Mouse (Mus musculus) intestine, embryonic 15.5 days (tissue): ENCODE results near the gene Parvb. TPM values are rescaled to one million over a fixed set of nuclear protein-coding genes. Genes with fewer than 3 reads are reported as not detected.

ENCODE experiments used
- ATAC-seq: fragments of 200-750 bp; cut with Nextera tagmentation; 2 replicates; pipeline ENCODE4 v1.8.0; 2017; ENCODE audit warnings: moderate TSS enrichment, moderate library complexity
- H3K27ac ChIP-seq: fragments of 300-500 bp; sonication (generic); 2 replicates; pipeline ENCODE4 v1.5.1; 2015; ENCODE audit warnings: mild to moderate bottlenecking, inconsistent platforms
- H3K27me3 ChIP-seq: fragments of 300-500 bp; sonication (generic); replicated peaks from 2 replicates; pipeline ENCODE4 v1.6.1; 2015; ENCODE audit warnings: inconsistent platforms
- H3K36me3 ChIP-seq: fragments of 300-500 bp; sonication (generic); 2 replicates; pipeline ENCODE4 v1.6.1; 2015; ENCODE audit warnings: inconsistent platforms
- H3K4me1 ChIP-seq: fragments of 300-500 bp; sonication (generic); replicated peaks from 2 replicates; pipeline ENCODE4 v1.6.1; 2015; ENCODE audit warnings: inconsistent platforms
- H3K4me2 ChIP-seq: fragments of 300-500 bp; sonication (generic); replicated peaks from 2 replicates; pipeline ENCODE4 v1.6.1; 2015; ENCODE audit warnings: mild to moderate bottlenecking, inconsistent platforms
- H3K4me3 ChIP-seq: fragments of 300-500 bp; sonication (generic); replicated peaks from 2 replicates; pipeline ENCODE4 v1.5.1; 2015; ENCODE audit warnings: inconsistent platforms
- H3K9ac ChIP-seq: fragments of 300-500 bp; sonication (generic); 2 replicates; pipeline ENCODE4 v1.6.1; 2015; ENCODE audit warnings: inconsistent platforms
- H3K9me3 ChIP-seq: fragments of 300-500 bp; sonication (generic); 2 replicates; pipeline ENCODE4 v1.6.1; 2016; ENCODE audit warnings: inconsistent platforms
- WGBS: fragments of 180-500 bp; shearing (Covaris S2); methylation state at CpG from one replicate; pipeline ENCODE4 v1.1.7; 2015; 5-methylcytosine and 5-hydroxymethylcytosine counted together
- polyA plus RNA-seq: library from polyadenylated mRNA; unstranded; fragments of >200 nt; fragmentation: Nextera tagmentation; extraction: Ambion mirVana; gene quantifications from 2 replicates; pipeline ENCODE4 v1.2.1, GENCODE M21; 2015

Parvb gene
- polyA plus RNA-seq, 1 experiment from 2014 or later, result 3.9 TPM

DNA sequence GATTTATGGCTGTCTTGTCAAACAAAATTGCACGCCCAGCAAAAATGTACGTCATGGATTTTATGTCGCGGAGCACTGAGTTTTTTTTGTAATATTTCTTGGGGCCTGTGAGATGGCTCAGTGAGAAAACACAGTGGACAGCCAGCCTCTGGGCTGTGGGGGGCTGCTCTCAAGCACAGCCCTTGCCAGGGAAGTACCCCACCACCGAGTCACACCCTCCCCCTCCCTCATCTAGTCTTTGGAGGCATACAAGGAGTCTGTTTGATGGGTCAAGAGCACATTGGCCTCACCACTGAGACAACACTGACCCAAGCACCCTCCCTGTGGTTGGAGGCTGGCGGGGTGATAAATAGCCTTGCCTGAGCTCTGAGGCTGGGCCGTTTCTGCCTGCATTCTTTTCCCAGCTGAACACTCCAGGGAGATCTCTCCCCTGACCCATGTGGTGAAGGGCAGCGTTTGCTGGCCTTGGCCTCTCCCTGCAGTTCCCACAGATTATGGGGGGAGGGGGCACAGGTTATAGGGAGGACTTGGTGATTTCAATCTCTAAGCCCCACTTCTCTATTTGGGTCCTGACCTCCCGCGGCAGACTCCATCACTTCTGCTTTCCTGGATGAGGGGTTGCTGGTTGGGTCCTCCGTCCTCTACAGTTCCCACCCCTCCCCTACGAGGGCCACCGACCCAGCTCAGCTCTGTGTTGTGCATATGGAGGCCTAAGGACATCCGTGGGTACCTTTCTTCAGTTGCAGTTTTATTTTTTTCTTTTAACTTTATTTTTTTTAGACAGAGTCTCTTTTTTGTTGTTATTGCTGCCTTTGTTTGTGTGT, 118.3 kb downstream of the Parvb start:
- Histone ChIP-seq H3K4me3 (no peak overlapping the region), H3K4me1 (0 out of 2 replicates have a peak, but pooled peaks cover 5% of the 10 kb centered on the region), H3K9ac (no peak overlapping the region), H3K4me2 (no peak overlapping the region), H3K27ac (no peak overlapping the region), H3K27me3 (no peaks in the 10 kb centered on the region), H3K36me3 (no peaks in the 10 kb centered on the region), H3K9me3 (no peaks in the 10 kb centered on the region)
- no peak for ATAC-seq
- WGBS, result 38% methylated on average over 14 of the region's 14 CpGs

DNA sequence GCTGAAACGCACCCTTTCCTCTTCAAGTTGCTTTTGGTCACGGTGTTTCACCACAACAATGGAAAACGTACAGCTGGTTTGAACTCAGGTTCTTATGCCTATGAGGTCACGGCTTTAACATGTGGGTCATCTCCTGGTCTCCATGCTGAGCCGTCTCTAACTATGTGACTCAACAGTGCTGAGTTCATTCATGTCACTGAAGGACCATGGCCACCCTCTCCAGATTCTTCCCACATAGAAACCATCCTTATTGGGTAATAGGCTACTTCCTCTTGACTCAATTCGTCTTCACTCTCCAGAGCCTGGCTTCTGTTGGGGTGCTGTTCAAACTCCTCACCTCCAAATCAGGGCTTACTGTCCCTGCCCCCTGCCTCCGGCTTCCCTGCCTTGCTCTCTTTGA, 119.5 kb downstream of the Parvb start:
- H3K9me3 ChIP-seq, result no peaks in the 10 kb centered on the region
- no peak overlapping the region for H3K4me3 ChIP-seq
- no peak overlapping the region for H3K4me2 ChIP-seq
- no peak overlapping the region for H3K27ac ChIP-seq
- 0 out of 2 replicates have a peak, but pooled peaks cover 5% of the 10 kb centered on the region for H3K4me1 ChIP-seq
- H3K27me3 ChIP-seq, result no peaks in the 10 kb centered on the region
- H3K9ac ChIP-seq, result no peak overlapping the region
- WGBS, result 89% methylated on average over 7 of the region's 7 CpGs
- no peaks in the 10 kb centered on the region for H3K36me3 ChIP-seq
- no peak for ATAC-seq

DNA sequence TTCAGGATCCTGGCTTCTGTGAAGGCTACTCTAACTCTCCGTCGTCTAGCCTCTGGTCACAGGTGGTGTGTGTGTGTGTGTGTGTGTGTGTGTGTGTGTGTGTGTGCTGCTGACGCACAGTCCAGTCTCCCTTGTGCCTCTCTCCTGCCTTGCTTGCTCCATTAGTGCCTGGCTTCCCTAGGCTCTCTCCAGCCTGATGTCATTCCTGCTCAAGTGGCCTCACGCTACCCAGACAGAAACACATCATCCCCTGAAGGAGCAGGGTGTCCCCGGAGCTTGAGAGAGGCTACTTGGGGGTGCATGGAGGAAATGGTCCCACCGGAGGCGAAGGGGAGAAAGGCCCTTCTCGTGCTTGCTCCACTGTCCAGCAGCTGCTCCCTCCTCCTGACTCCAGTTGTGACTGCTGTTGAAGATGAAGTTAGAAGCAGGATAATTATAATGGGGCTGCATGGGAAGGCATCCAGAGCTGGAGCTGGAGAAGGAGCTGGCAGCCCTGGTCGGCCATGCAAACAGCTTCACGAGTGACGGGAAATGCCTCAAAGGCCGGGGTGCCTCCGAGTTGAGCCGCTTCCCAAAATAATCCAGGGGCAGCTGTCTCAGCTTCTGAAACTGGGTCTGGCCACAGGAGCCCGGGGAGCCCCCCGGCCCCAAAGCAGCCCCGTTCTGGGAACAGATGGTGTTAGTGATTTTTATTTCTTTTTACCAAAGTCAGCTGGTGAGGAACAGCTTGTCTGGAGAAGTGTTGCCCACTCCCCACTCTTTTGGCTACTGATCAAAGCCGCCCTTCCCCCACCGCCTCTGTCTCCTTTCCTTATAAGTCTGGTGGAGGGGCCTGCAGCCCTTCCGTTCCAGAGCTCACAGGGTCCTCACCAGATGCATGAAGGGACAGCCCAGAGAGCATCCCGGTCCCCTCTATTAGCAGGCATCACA, 120.3 kb downstream of the Parvb start:
- no peaks in the 10 kb centered on the region for H3K36me3 ChIP-seq
- H3K4me3 ChIP-seq, result no peak overlapping the region
- H3K27ac ChIP-seq, result peak overlapping the region; percentile 48; the same call in 1 of the 2 replicates
- H3K4me1 ChIP-seq, result 0 out of 2 replicates have a peak, but pooled peaks cover 5% of the 10 kb centered on the region
- WGBS, result 56% methylated on average over 21 of the region's 21 CpGs
- no peaks in the 10 kb centered on the region for H3K27me3 ChIP-seq
- H3K9ac ChIP-seq, result no peak overlapping the region
- ATAC-seq, result no peak
- H3K4me2 ChIP-seq, result no peak overlapping the region
- H3K9me3 ChIP-seq, result no peaks in the 10 kb centered on the region

DNA sequence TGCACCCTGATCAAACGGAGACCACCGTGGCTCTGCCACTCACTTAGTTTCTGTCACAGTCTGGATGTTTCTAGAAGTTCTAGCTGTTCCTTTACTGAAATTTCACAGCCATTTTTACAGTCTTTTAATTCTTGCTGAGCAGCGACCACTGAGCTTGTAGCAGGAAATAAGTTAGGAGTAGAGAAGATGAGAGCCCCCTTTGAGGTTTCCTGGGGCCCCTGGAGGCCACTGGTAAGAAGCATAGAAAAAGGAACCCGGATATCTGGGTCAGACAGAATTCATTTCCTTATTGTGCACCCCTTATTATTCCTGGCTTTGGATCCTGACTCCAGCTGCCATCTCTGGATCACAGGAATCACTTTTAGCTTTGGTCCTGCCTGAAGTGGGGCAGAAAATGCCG, 123.2 kb downstream of the Parvb start:
- no peak overlapping the region for H3K27ac ChIP-seq
- WGBS, result 72% methylated on average over 5 of the region's 5 CpGs
- no peak for ATAC-seq
- H3K9ac ChIP-seq, result no peak overlapping the region
- no peaks in the 10 kb centered on the region for H3K36me3 ChIP-seq
- H3K4me2 ChIP-seq, result no peak overlapping the region
- no peaks in the 10 kb centered on the region for H3K27me3 ChIP-seq
- H3K9me3 ChIP-seq, result no peaks in the 10 kb centered on the region
- H3K4me1 ChIP-seq, result peaks cover 3% of the 10 kb centered on the region; the same call in 1 of the 2 replicates
- no peak overlapping the region for H3K4me3 ChIP-seq

DNA sequence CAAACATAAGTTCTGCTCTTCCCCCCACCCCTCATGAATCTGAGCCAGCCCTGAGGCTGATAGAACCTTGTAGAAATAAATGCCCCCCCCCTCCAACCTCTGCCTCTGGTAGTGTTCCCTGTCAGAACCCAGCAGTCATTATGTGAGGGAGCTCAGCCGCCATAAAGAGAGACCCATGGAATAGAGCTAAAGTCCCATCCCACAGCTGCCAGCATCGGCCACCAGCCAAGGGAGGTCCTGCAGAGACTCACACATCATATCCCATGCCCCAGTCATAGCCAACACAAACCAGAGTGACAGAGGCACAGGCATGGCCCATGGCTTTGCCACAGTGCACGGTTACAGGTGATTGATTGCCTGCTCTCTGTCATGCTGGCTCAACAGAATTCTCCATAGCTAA, 132.9 kb downstream of the Parvb start:
- Histone ChIP-seq H3K9ac (no peak overlapping the region), H3K36me3 (no peaks in the 10 kb centered on the region), H3K4me2 (no peak overlapping the region), H3K27ac (no peak overlapping the region), H3K9me3 (no peaks in the 10 kb centered on the region), H3K4me3 (no peak overlapping the region), H3K4me1 (peaks cover 10% of the 10 kb centered on the region; the same call in 1 of the 2 replicates), H3K27me3 (no peaks in the 10 kb centered on the region)
- 76% methylated on average over 3 of the region's 3 CpGs for WGBS
- no peak for ATAC-seq

Other genes with a start within 250 kb of the Parvb start
- gene Efcab6, start 166.7 kb upstream of the Parvb start, polyA plus RNA-seq, result 0.05 and 0.10 TPM in 2 replicates
- gene Sult4a1, start 126.3 kb upstream of the Parvb start, polyA plus RNA-seq, result 4.7 and 6.1 TPM in 2 replicates
- gene Pnpla5, start 108.9 kb upstream of the Parvb start, polyA plus RNA-seq, result not detected in 2 replicates
- gene Pnpla3, start 64.2 kb upstream of the Parvb start, polyA plus RNA-seq, result 0.46 and 1.2 TPM in 2 replicates
- gene Samm50, start 39.8 kb upstream of the Parvb start, polyA plus RNA-seq, result 148 and 151 TPM in 2 replicates
- gene Parvg, start 92.0 kb downstream of the Parvb start, polyA plus RNA-seq, result 3.0 and 3.8 TPM in 2 replicates
- 2.2 and 2.3 TPM in 2 replicates for gene Shisal1, start 215.1 kb downstream of the Parvb start, polyA plus RNA-seq